Mouse (Mus musculus) kidney, adult 18-20 months (tissue): ENCODE data around the gene Ubr3.
A peak's percentile ranks its signal among the peaks of the same experiment; 100 is the strongest.

Experiments
- DNase-seq: peaks from one replicate; pipeline ENCODE4 v3.0.0; 2021

Gene Ubr3

GRCm38 (mm10) chr2:70035358-70035757 is 138.3 kb downstream of the Ubr3 start:
- DNase-seq = no peak

DNA sequence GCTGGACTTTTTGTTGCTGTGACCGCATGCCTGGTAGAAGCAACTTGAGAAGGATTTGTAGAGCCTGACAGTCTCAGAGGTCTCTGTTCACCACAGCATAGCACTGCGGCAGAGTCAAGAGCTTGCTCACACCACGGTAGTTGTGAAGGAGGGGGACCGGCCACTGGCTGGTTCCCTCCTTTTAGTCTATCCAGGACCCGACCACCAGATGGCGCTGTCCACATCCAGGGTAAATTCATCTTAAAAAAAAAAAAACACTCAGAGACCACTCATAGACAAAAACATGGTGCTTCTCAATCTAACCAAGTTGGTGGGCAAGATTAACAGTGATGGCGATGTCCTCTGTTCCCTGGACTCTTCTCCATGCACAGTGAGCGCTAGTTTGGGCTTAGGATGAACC is 140.2 kb downstream of the Ubr3 start:
- peak; percentile 49 for DNase-seq

- no peak for DNase-seq
These were observed 141.7 kb downstream of the Ubr3 start, which contains the start of gene Myo3b for GRCm38 (mm10) chr2:70038752-70039151. Gene Myo3b (plus strand): TSS chr2:70039126.

- DNase-seq = no peak
These were observed 147.4 kb downstream of the Ubr3 start for GRCm38 (mm10) chr2:70044466-70044865.

GRCm38 (mm10) chr2:70047868-70048267 is 150.8 kb downstream of the Ubr3 start:
- DNase-seq = no peak

DNA sequence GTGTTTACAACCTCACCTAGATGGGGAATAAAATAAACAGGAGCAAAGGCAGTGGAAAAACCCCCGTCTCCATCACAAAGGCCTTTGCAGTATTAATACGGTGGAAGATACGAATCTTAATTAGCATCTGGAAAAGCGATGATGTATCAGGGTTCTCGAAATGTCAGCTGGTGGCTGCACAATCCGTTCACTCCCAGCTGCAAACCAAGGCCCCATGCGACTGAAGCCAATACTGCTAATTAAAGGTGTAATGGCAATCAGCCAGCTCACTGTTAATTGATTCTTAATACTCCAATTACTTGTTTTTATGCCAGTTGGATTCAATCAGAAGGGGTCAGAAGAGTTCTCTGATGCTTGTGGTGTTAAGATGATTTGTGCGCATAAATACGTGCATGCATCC is 156.8 kb downstream of the Ubr3 start:
- no peak for DNase-seq

DNA sequence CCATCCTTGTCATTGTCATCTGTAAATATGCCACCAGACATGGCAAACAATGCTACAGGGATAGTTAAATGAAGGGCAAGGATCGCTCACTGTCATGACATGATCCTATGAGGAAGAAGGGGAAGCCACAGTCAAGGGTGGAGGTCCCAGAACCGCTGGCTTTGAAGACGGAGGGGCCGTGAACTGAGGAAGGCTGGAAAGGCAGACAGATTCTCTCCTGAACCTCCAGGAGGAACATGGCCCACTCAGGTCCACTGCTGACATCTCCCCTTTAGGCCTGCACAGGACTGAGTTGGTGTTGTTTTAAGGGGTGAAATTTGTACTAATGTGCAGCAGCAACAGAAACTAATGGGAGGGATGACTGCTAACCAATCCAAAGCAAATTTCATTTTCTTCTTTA is 161.2 kb downstream of the Ubr3 start:
- DNase-seq = no peak

- DNase-seq = no peak
These were observed 163.6 kb downstream of the Ubr3 start for GRCm38 (mm10) chr2:70060359-70061345.

- no peak for DNase-seq
These were observed 168.1 kb downstream of the Ubr3 start for GRCm38 (mm10) chr2:70065116-70065515.

DNA sequence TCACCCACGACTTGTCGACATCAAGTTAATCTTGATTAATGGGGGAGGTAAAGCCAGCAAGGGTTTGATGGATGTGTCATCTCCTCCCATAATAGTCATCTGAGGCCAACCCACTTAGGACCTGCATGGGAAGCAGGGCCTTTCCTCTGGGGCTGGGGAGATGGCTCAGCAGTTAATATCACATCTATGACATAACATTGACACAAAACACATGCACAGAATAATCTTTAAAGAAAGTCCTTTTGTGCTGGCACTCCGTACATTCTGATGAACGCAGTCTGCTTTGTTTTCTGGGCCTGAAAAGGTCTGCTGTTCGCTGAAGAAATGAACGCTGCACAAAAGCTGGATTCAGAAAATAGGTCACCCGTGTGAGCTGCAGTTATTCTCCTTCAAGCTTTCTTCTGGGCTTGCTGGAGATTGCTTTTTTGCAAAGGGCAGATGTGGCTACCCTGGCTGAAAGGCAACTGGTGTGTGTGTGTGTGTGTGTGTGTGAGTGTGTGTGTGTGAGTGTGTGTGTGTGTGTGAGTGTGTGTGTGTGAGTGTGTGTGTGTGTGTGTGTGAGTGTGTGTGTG is 168.8 kb downstream of the Ubr3 start:
- no peak for DNase-seq

DNA sequence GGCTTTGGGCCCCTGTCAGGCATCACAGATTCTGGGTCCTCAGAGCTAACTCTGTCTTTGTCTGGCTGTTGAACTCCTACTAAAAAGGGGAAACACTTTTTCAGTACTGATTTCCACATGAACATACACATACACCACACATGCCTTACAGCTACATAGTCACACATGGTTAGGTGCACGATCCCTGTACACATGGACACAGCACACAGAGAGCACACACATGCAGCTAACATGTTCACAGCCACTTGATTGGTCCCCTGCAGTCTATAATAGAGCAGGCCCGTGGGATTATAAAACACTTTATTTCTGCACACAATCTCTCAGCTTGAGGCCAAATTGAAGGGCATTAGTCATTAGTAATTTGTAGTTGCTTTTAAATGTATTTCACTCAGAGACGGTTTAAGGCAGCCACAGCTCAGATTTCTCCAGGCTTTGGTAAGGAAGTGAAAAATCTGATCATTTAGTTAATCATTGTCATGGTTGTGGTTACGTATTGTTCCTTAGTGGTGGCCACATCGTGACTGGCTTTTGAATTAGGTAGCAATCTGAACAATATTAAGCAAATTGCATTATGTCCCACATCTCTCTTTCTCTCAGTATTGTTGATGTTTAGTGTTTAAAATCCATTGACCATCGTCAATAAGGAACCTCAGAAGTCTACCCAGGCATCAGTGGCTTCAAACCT is 169.4 kb downstream of the Ubr3 start:
- peak; percentile 30 for DNase-seq

- peak; percentile 37 for DNase-seq
These were observed 172.8 kb downstream of the Ubr3 start for GRCm38 (mm10) chr2:70069861-70070260.
